Mouse (Mus musculus) layer of hippocampus, adult 2 months (tissue): ENCODE data around the gene Ssrp1. TPM values are rescaled to one million over a fixed set of nuclear protein-coding genes. Genes with fewer than 3 reads are reported as not detected.

Experiments
- DNase-seq, 2 experiments: peaks; one replicate each; pipeline ENCODE4 v3.0.0; 2022; ENCODE audit warnings: low spot score in 2 of 2
- H3K27ac ChIP-seq: fragments of 200-600 bp; 2 replicates; pipeline ENCODE4 v1.8.1; 2022
- H3K4me3 ChIP-seq: fragments of 200-600 bp; 2 replicates; pipeline ENCODE4 v1.8.1; 2022; ENCODE audit warnings: mild to moderate bottlenecking
- CTCF ChIP-seq: fragments of 200-600 bp; conservative IDR thresholded peaks from 2 replicates; pipeline ENCODE4 v1.8.1; 2022; ENCODE audit warnings: antibody characterized with exemption, mild to moderate bottlenecking, moderate library complexity
- total RNA-seq, 2 experiments: library from RNA; stranded (reverse); gene quantifications; 2 replicates each; pipeline ENCODE4 v1.2.3; 2021

The Ssrp1 gene
- total RNA-seq, 2 experiments from 2014 or later = 125 to 132 TPM

DNA sequence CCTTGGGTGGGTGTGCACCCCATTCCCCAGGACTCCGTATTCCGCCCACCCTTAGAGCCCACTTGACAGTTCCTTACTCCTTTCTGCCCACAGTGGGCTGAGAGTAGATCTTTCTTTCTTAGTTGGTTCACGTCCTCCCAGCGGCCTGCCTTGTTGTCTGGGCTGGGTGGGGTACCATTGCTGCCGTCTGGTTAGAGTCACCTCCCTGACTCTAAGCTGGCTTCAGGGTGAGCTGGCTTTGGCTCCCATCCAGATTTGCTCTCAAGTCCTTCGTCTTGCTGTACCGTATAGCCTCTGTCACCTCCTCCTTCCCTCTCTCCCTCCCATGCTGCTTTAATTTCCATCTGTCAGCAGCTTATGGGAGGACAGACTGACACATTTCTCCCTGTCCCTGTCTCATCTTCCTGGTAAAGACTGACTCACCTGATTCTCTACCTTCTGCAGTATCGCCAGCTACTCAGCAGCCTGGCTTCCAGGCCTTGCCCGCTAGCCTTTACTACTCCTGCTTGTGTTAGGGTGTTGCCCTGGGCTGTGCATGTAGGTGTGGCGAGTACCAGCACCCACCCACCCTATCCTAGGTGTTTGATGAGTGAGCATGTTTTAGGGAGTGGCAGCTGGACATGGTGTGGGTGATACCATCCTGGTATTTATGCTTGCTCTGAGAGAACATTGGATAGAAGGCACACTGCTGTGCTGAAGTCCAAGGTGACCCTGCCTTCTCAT, 31.0 kb downstream of the Ssrp1 start:
- Histone ChIP-seq H3K27ac (peak overlapping the region; percentile 83), H3K4me3 (no peak overlapping the region)
- TF ChIP-seq CTCF = no peak
- DNase-seq = no peak

DNA sequence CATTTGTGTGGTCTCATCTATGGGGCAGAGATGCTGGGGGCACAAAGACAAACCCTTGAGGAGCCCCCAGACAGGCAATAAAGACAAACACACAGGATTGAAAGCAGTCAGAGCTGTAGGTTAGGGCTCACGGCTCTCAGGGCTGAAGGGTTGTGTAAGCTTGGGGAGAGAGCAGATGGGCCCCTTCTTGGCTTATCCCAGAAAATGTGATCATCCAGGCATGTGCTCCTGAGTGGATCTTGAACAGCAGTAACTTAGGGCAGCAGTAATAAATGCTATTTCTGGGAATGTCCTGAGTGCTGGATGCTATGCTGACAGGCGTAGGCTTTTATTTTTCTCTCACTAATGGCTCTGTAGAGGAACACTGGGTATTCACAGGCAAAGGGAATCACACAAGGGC, 31.6 kb downstream of the Ssrp1 start:
- Histone ChIP-seq H3K4me3 (no peak overlapping the region), H3K27ac (peak overlapping the region; percentile 83)
- DNase-seq = no peak
- no peak for TF ChIP-seq CTCF

DNA sequence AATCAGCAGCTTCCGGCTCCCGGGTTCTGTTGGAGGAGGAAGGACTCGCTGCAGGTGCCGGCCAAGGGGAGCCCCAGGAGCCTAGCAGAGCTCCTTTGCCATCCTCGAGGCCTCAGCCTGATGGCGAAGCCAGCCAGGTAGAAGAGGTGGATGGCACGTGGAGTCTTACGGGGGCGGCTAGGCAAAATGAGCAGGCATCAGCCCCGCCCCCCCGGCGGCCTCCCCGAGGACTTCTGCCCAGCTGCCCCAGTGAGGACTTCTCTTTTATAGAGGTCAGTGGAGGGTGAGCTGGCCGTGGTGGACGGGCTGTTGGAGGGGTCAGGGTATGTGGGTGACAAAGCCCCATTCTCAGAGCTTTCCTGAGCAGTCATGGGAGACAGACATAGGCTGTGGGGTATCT, 33.1 kb downstream of the Ssrp1 start:
- H3K4me3 ChIP-seq = no peak overlapping the region
- peak overlapping the region; percentile 83; the same call in 1 of the 2 replicates for H3K27ac ChIP-seq
- no peak for DNase-seq
- TF ChIP-seq CTCF = no peak

DNA sequence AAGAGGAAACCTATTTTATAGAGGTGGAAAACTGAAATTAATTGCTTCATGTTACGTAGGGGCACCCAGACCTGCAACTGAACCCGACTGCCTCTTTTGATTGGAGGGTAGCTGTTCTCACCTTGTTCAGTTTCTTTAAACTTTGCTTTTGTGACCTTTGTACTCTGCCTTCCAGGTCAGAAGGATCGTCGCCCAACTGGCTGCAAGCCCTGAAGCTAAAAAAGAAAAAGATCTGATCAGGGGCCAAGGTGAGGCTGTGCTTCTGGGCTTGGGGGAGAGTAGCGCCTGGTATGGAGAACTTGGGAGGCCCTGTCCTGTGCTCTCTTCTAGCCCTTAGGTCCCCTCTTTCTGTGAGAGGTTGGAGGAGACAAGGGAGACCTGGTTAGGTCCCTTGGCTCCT, 34.9 kb downstream of the Ssrp1 start:
- DNase-seq = no peak
- no peak for TF ChIP-seq CTCF

DNA sequence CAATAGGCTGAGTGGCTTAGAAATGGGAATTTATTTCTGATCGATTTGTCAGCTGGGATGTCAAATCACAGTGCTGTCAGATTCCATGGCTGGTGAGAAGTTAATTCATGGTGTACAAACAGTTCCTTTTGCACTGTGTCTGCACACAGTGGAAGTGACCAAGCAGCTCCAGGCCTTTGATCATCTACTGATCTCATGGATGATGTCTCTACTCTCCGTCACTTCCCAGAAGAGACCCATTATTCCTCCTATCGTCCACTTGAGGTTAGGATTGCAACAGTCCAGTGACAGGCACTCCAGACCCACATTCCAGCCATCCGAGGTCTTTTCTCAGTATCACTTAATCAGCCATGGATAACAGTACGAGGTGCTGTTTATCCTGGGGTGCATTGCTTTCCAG, 36.7 kb downstream of the Ssrp1 start:
- no peak for TF ChIP-seq CTCF
- no peak overlapping the region for H3K27ac ChIP-seq
- no peak overlapping the region for H3K4me3 ChIP-seq
- DNase-seq = no peak

More for the DNA sequence above, 34.9 kb downstream of the Ssrp1 start:
- Histone ChIP-seq H3K27ac (no peak overlapping the region), H3K4me3 (no peak overlapping the region)

DNA sequence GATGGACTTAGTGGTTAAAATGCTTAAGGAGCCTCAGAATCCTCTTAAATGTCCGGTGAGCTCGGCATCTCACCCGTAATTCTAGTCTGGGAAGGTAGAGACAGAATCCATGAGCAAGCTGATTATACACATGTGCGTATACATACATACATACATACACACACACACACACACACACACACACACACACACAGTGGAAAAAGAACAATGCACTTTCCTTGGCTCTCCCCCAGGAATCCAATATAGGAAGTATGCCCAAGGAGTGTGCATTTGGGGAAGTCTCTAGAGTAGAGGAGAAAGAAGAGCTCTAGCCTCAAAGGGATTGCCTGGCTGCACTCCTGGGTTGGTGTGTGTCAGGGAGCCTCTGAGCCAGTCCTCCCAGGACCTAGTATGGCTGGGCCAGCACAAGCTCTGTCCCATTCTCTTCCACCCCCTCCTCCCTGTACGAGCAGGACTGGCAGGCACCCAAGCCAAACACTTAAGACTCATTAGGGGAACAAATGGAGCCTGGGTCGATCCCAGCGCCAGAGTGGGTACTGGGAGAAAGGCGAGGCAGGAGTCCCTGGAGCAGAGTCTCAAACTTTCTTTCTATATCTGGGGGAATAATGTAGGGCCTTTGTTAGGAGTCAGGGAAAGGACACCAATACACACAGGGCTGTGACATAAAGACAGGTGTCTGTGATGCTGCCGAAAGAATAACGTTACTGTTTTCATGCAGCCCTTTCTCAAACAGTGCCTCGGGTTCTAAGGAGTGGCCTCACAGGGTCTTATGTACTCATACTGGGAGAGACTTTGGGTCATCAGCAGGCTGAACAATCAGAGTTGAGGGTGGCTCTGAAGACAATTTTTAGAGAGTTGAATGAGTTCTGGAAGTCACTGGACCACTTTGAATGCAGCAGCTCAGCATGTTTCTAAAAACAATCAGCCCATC, 51.9 kb downstream of the Ssrp1 start:
- Histone ChIP-seq H3K4me3 (no peak overlapping the region), H3K27ac (no peak overlapping the region)
- no peak for DNase-seq
- TF ChIP-seq CTCF = no peak

DNA sequence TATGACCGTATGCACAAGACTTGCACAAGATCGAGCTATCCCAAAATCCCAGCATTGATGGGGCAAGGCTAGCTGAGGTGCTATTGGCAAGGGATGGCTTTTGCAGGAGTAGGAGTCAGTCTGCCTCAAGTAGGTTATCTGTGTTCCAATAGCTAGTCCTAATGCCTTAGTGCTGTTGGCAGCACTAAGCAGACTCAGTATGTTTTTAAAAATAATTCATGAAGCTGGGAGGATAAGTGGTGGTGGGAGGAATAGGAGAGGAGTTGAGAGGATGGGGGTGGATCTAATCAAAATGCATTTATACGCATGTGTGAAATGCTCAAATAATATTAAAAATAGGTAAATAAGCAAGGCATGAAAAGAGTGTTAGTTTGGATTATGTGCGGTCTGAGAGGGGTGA, 54.3 kb downstream of the Ssrp1 start:
- TF ChIP-seq CTCF = no peak
- DNase-seq = peak in 1 of 2 experiments; percentile 9
- no peak overlapping the region for H3K4me3 ChIP-seq
- peak overlapping the region; percentile 64 for H3K27ac ChIP-seq

DNA sequence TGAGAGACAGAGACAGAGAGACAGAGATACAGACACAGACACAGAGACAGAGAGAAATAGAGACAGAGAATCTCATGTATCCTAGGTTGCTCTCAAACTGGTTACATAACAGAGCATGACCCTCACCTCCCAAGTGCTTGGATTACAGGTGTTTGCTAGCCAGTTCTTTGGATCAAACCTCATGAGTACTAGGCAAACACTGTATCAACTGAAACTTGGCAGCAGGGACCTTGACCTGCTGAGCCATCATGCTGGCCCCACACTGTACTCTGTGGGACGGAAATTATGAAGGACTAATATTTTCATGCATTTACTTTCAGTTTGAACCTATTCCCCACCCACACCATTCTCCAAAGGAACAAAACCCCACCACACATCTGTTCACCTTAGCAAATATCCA, 56.3 kb downstream of the Ssrp1 start:
- no peak for TF ChIP-seq CTCF

DNA sequence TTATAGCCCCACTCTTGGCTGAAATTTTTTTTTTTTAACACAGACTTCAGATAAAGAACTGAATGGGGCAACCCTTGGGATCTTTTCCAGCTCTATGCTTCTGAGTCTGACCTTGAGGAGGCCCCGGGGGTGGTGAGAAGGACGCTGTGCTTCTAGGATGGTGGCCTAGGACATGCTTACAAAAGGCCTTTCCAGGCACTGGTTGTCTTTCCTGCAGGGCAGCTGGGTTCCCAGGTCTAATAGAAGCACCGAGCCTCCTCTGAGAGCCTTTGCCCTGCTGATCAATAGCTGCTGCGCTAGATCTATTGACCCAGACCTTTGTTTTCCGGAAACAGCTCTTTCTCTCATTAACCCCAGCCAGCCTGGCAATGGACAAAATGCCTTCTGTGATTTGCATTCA, 58.9 kb downstream of the Ssrp1 start:
- TF ChIP-seq CTCF = no peak
- Histone ChIP-seq H3K4me3 (no peak overlapping the region), H3K27ac (no peak overlapping the region)
- no peak for DNase-seq

More for the DNA sequence above, 56.3 kb downstream of the Ssrp1 start:
- no peak overlapping the region for H3K4me3 ChIP-seq
- H3K27ac ChIP-seq = no peak overlapping the region
- DNase-seq = peak in 1 of 2 experiments; percentile 2

Other genes starting within 250 kb of the Ssrp1 start
- gene Ube2l6, start 238.4 kb upstream of the Ssrp1 start, total RNA-seq = 1 to 10 TPM; 6.0 to 6.1 TPM
- not detected for gene Smtnl1, start 214.6 kb upstream of the Ssrp1 start, total RNA-seq
- gene Timm10, start 210.2 kb upstream of the Ssrp1 start, total RNA-seq = 10 to 100 TPM; 48.7 to 57.5 TPM
- gene Slc43a1, start 198.4 kb upstream of the Ssrp1 start, total RNA-seq = under 1 TPM; 0.27 to 0.79 TPM
- 10 to 100 TPM; 85.9 to 88.8 TPM for gene Rtn4rl2, start 150.5 kb upstream of the Ssrp1 start, total RNA-seq
- gene Slc43a3, start 100.7 kb upstream of the Ssrp1 start, total RNA-seq = under 1 TPM; 0.61 to 0.84 TPM
- gene Prg2, start 56.8 kb upstream of the Ssrp1 start, total RNA-seq = not detected
- not detected for gene Prg3, start 49.0 kb upstream of the Ssrp1 start, total RNA-seq
- 1 to 10 TPM; 2.3 to 2.4 TPM for gene P2rx3, start 228 bp downstream of the Ssrp1 start, total RNA-seq
- gene Tnks1bp1, start 10.8 kb downstream of the Ssrp1 start, total RNA-seq = 100 to 1,000 TPM; 166 to 182 TPM
- 1 to 10 TPM in 1 of 2 experiments, under 1 TPM in 1; 0.42 to 1.0 TPM for gene Aplnr, start 99.0 kb downstream of the Ssrp1 start, total RNA-seq
- 10 to 100 TPM; 13.3 to 13.7 TPM for gene Lrrc55, start 160.0 kb downstream of the Ssrp1 start, total RNA-seq